Mouse (Mus musculus) layer of hippocampus, adult 18-20 months (tissue): ENCODE data around the gene Erg. TPM values are rescaled to one million over a fixed set of nuclear protein-coding genes. Genes with fewer than 3 reads are reported as not detected.

Source experiments
- DNase-seq, 2 experiments: peaks; one replicate each; pipeline ENCODE4 v3.0.0; 2022; ENCODE audit warnings: low spot score in 2 of 2
- total RNA-seq, 2 experiments: library from RNA; stranded (reverse); gene quantifications; 2 replicates each; pipeline ENCODE4 v1.2.3; 2021

Gene Erg
- total RNA-seq, 2 experiments from 2014 or later, result 3.6 to 4.8 TPM

GRCm38 (mm10) chr16:95356962-95357955, 229.1 kb downstream of the Erg start:
- DNase-seq, result peak in 1 of 2 experiments; percentile 53

GRCm38 (mm10) chr16:95353838-95354237, 232.6 kb downstream of the Erg start:
- no peak for DNase-seq

GRCm38 (mm10) chr16:95352266-95352665, 234.1 kb downstream of the Erg start:
- no peak for DNase-seq

- peak in 1 of 2 experiments; percentile 50 for DNase-seq
Observed at GRCm38 (mm10) chr16:95350499-95350898, 235.9 kb downstream of the Erg start.

GRCm38 (mm10) chr16:95349745-95350144, 236.6 kb downstream of the Erg start:
- no peak for DNase-seq

GRCm38 (mm10) chr16:95349344-95349743, 237.0 kb downstream of the Erg start:
- DNase-seq, result no peak

GRCm38 (mm10) chr16:95348555-95348954, 237.8 kb downstream of the Erg start:
- no peak for DNase-seq

GRCm38 (mm10) chr16:95347202-95347601, 239.2 kb downstream of the Erg start:
- no peak for DNase-seq

- DNase-seq, result peak; percentile 46 to 85
Observed at GRCm38 (mm10) chr16:95345882-95346281, 240.5 kb downstream of the Erg start.

- no peak for DNase-seq
Observed at GRCm38 (mm10) chr16:95344961-95345360, 241.4 kb downstream of the Erg start.

- DNase-seq, result no peak
Observed at GRCm38 (mm10) chr16:95342030-95342429, 244.4 kb downstream of the Erg start.

GRCm38 (mm10) chr16:95340885-95341791, 245.3 kb downstream of the Erg start:
- DNase-seq, result peak; percentile 66 to 90

GRCm38 (mm10) chr16:95332159-95332558, 254.2 kb downstream of the Erg start:
- DNase-seq, result no peak

GRCm38 (mm10) chr16:95321945-95322625, 264.3 kb downstream of the Erg start:
- DNase-seq, result no peak

Other genes with a start within 250 kb of the Erg start
- 10 to 100 TPM; 75.1 to 83.8 TPM for gene Ets2, start 115.5 kb upstream of the Erg start, total RNA-seq